Mouse (Mus musculus): ENCODE measurements around the gene Zfp52.
A peak's percentile ranks its signal among the peaks of the same experiment; 100 is the strongest.

Zfp52 gene

DNA sequence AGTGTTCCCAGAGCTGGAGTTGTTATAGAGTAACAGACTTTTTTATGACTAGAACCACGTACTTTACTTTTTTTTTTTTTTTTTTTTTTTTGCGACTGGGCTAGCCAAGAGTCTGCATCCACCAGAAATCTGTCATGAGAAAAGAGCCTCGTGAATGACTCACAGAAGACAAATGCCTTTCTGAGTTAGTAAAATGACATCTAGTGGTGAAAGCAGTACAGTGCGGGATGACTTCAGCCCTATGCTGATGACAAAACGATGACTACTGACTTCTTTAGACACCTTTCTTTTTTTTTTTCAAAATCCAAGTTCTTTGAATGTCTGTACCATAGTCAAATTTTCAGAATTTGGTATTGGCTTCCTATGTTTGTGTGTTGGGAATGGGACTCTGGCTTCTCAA, 30.9 kb downstream of the Zfp52 start:
- DNase-seq = peak; percentile 39 to 61

DNA sequence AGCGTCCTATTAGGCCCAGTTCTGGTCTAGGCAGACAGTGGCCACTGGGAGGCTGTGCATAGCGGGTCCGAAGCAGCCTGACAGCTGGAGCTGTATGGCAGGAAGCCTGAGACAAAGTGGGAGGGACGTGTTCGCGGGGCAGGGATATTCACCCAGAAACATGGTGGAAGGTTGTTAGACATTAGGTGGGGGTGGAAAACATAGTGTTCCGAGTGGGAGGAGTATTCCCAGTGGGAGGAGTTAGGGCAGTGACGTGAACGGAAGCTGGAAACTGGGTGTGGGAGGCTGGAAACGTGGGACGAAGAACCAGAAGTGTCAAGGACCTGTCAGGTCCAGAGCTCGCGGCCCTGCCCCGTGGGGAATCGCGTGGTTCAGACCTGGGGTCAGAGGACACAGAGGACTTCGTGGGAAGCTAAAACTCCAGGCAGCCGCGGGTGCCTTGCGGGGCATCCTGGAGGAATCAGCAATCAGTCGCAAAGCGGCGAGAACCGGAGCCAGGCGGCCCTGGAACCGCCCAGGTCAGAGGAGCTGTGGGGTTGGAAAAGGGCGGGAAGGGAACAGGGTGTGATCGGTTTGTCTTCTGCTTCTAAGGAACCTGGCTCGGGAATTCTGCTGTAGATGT, 31.5 kb downstream of the Zfp52 start, which contains the start of gene Zfp948:
TSS of gene Zfp948 (plus strand) at position 281 of the 622 bp plus-strand sequence.
- DNase-seq = peak; percentile 80 to 83

DNA sequence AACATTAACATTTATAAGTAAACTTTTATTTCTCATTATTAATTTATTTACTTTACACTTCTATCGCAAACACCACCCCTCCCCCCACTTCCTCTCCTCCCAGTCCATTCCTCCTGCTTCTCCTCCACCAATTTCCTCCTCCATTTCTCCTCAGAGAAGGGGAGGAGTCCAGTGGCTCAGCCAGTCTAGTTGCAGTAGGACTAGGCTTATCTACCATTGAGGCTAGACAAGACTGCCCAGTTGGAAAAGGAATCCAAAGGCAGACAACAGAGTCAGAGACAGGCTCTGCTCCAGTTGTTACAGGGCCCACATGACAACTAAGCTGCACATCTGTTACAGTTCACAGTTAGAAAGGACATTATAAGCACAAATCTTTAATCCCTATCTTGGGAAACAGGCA, 32.4 kb downstream of the Zfp52 start:
- peak in 1 of 2 experiments; percentile 21 for DNase-seq

DNA sequence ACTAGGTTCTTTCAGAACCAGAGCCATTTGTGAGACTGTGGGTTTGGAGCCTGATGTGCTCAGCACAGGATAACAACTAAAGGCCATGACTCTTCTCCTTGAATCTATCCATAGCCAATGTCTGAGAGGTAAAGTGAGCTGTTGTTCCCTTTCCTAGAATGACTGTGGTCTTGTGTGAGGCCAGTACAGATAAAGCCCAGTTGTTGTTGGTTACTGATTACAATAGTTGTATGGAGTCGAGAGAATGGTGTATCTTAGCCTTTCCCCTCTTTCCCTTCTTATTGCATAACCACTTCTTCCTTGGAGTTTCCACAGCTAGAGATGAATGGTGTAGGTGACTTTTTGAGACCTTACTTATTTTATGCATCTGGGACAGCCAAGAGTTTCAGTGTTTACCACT, 43.7 kb downstream of the Zfp52 start:
- DNase-seq = no peak

DNA sequence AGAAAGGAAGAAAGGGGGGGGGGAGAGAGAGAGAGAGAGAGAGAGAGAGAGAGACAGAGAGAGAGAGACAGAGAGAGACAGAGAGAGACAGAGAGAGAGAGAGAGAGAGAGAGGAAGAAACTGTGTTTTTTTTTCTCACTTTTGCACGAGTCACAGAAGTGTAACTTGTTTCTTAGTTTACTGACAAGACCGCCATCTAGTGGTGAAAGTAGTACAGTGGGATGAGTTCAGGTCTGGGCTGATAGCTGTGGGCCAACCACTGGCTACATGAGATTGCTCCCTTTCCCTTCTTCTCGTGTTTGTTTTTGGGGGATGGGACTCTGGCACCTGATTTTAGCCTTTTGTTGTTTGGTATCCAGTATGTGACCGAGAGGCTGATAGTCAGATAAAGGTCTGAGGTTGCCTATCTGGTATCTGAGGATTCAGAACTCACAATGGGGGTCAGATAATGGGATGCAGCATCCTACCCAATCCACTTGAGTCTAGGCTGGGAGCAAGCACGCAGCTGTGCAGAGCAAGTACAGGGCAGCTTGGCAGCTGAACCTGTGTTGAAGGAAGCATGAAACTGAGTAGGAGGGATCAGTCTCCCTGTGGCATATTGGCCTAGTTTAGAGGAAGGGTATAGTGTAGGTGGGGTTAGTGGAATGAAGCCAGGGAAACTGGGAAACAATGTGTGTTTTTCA, 44.3 kb downstream of the Zfp52 start:
- DNase-seq = peak; percentile 5 to 47

GRCm38 (mm10) chr17:21585521-21585920, 50.2 kb downstream of the Zfp52 start:
- no peak for DNase-seq
